Mouse (Mus musculus): ENCODE data around the gene Adat1.

Adat1 gene

DNA sequence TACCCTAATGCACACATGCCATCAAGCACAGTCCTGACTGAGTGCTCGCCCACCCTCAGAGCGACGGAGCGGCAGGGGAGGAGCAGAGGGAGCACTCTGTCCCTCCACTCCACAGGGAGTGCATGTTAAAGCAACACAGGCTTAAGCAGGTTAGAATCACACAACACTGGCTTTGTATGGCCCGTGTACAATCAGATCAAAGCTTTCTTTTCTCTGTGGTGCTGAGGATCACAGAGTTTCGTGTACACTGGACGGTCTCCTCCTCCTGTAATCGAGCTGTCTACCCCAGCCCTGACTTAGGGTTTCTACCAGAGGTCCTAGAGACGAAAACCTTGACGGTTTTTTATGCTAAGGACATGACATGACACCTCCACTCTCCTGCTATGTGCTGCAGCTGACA is 23.6 kb downstream of the Adat1 start:
- DNase-seq (ENCODE audit: low spot score): no peak

DNA sequence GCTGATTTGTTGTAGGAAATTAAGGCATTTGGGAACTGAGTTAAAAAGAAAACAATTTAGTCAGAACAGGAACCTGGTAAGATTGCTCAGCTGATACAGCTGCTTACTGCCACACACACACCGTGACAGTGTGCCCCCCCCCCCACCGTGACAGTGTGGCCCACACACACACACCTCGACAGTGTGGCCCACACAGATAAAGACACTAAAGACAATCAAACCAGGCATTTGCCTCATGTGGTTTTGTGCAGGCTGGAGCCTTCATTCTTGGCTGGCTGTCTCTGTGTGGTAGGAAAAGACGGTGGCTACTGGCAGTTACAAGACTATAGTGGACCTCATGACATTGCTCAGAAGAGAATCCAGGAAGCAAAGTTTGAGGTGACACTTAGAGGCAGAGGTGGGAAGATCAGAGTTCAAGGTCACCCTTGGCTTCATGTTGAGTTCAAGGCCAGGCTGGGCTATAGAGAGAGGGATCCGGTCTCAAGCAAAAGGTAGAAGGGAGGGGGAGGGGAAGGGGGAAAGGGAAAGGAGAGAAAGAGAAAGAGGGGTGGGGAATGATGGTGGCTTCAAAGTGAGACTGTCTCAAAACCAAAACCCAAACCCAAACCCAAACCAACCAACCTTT is 24.7 kb downstream of the Adat1 start:
- DNase-seq (ENCODE audit: low spot score): no peak

DNA sequence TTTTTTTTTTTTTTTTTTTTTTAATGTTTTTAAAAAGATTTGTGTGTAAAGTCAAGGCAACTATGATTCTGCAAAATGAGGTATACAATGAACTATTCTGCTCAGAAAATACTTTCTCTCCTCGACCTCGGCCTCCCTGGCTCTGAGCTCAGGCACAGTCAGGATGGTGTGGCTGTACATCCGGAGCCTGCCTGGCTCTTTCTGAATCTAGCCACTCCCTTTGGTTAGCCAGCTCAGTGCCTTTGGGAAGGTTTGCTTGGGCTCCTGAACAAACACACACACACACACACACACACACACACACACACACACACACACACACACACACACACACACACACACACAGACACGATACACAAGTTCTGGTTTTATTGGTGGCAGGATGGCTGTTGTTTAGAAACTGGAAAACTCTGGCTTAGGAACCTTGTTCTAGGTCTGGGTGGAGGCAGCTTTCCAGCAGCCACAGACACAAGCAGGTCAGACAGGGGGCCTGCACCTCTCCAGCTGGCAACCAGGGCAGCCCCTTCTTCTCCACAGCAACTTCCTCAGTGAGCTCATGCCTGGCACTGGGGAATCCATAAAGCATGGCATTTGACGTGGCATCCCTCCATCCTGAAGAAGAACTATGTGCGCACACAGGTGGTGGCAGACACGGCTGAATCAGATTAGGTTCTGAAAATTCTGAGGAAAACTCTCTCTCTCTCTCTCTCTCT is 27.1 kb downstream of the Adat1 start:
- no peak for DNase-seq (ENCODE audit: low spot score)

DNA sequence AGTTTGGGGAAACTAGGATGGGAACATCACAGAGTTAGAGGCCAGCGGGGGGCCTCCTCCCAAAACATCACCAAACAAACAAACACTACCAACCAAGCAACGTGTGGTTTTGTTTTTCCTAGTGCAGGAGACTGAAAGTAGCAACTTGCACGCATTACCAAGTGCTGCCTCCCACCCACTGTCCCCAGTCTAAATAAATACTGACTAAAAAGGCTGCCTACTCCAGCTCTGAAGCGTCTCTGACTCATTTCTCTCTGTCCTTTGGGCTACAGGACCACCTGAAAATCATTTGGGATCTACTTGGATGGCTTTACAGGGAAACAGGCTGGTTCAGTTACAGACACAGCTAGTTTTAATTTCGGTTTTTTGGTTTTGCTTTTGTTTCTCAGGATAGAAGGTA is 27.8 kb downstream of the Adat1 start:
- DNase-seq (ENCODE audit: low spot score): no peak

DNA sequence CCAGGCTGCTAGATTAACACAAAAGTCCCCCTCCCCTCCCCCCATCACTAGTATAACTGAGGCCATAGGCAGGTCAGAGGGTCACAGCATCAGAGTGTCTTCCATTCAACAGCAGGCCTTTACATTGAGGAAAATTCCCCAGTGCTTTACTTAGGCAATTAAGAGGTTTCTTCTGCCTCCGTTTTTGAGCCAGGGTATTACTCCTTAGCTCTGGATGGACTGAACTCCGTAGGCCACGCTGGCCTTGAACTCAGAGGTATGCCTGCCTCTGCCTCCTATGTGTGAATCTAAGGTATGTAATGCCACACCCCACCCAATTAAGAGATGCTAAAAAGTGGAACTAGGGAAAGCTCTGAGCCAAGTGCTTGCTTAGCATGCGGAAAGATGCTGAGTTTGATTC is 28.6 kb downstream of the Adat1 start:
- DNase-seq (ENCODE audit: low spot score): no peak

GRCm38 (mm10) chr8:111963091-111963490 is 29.0 kb downstream of the Adat1 start:
- no peak for DNase-seq (ENCODE audit: low spot score)

DNA sequence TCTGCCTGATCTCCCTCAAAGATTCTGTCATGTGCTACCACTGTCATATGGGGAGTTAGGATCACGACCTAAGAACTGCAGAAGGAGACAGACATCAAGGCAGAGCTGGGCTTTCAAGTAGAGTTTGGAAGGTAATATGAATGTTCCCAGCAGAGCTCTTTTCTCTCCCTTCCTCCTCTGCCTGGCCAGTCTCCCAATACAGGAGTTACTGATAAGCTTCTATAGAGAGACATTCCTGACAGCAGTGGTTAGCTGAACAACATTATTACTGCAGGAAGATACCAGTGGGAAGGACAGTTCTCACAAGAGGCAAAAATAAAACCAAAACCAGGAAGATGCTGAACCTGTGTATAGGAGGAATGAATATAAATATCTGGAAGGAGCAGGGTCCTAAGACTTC is 29.5 kb downstream of the Adat1 start:
- DNase-seq (ENCODE audit: low spot score): no peak

GRCm38 (mm10) chr8:111961330-111961729 is 30.8 kb downstream of the Adat1 start:
- DNase-seq (ENCODE audit: low spot score): no peak

DNA sequence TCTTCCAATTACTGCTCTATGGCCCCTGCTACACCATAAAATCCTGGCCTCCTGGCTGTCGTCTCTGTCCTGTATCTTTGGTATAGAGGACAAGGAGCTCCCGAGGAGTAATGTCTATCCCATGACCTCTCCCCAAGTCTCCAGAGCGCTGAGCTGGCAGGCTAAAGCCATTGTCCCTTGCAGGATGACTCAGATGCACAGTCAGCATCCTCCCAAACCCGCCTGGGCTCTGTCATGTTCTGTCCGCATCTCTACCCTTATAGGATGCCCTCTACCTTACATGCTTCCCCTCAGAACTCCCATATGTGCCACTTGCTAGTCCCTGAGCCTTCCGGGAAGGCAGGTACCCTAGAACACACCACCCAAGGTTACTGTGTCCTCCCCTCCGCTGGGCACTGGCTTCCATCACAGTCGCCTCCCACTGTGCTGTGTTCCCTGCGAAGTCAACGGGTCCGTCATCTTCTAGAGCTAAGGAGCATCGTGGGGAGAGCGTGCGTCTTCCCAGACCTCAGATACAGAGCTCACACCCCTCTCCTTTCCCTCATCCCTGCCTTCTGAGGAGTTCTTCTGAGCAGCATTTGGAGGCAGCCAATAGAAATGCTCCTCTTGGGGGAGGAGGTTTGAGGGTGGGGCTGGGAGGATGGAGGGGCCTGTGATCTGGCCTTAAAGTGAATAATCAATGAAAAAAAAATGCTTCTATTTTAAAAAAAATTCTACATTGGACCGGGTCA is 31.3 kb downstream of the Adat1 start:
- no peak for DNase-seq (ENCODE audit: low spot score)

DNA sequence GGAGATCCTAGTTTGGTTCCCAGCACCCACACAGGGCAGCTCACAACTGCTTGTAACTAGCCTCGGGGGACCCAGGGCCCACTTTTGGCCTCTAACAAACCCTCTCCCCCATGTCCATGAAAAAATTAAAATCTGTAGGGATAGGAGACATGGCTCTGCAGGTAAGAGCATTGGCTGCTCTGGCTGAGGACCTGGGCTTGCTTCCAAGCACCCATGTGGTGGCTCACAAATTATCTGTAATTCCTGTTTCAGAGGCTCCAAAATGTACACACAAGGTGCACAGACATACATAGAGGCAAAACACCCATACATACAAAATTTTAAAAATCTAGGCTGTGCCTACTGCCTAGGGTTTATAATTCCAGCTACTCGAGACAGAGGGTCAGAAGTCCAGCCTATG is 34.9 kb downstream of the Adat1 start:
- DNase-seq (ENCODE audit: low spot score): no peak

DNA sequence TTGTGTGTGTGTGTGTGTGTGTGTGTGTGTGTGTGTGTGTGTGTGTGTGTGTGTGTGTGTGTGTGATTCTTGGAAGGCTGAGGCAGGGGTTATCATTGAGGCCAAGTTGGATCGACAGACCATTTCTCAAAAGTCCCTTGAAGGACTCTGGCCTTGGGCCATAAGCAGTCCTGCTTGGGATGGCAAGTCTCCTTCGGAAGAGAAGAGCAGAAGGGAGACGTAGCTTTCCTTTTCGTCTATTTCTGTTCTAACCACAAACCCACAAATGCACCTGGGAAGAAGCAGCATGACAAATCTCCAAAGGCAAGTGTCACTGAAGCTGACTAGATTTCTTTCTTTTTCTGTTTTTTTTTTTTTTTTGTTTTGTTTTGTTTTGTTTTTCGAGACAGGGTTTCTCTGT is 36.2 kb downstream of the Adat1 start:
- DNase-seq (ENCODE audit: low spot score): no peak

DNA sequence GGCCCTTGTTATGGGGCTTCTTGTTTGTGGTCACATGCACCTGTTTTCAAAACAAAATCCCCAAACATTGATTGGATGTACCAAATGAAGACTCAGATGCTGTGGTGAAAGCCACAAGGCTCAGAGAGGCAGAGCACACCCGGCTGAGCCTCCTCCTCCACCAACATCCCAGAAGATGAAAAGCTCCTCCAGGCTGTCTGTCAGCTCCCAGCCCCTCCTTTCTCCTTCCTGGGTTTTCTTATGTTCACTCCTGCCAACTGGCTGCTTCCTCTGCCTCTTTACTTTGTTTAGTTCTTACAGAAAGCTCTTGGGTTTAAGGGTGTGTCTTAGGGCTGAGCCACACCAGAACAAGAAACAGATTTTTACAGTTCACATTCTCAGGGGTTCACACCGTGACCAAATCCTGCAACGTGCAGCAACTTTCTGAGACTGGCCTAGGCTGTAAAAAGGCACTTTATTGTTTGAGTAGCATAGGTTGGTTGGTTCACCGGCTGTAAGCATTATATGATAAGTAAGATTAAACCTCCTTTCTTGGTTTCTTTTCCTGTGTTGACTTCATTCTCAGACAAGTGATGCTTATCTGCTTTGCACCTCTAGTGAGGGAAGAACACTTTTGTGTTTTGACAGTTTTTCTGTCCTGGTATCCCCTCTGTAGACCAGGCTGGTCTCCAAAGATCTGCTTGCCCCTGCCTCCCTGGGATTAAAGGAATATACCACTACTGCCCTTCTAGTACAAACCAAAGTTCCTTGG is 37.1 kb downstream of the Adat1 start:
- no peak for DNase-seq (ENCODE audit: low spot score)

DNA sequence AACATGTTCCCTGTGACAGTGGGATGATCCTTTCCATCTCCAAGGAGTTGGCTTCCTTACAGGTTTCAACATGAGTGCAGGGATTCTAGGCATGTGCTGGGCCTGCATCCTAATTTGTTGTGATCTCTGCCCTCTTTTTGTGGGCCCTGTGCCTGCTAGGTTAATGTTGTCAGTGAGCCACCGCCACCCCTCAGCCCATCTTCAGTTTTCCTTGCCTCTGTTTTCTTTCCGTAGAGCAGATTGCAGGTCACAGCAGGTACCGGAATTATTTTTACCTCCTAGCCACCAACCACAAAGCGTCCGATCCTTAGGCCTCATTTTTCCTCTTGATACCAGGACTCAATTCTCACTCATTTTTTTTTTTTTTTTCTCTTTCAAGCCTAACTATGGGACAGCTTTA is 40.2 kb downstream of the Adat1 start:
- DNase-seq (ENCODE audit: low spot score): no peak

DNA sequence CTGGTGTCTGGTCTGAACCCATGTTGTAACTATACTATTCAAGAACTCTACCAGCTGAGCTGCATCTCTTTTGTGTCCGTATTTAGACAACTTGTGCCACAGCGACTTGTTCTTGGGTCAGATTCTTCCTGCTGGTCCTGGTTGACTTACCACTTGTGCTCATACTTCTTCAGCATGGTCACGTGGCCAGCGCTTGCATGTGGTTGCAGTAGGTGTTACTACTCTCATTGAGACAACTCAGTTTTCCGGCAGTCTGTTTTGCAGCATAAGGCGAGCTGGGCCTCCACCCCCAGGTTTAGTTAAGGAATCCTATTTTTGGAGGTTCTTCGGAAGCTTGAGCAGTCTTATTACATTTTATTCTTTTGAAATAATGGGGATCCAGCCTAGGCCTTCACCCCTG is 40.8 kb downstream of the Adat1 start:
- no peak for DNase-seq (ENCODE audit: low spot score)

DNA sequence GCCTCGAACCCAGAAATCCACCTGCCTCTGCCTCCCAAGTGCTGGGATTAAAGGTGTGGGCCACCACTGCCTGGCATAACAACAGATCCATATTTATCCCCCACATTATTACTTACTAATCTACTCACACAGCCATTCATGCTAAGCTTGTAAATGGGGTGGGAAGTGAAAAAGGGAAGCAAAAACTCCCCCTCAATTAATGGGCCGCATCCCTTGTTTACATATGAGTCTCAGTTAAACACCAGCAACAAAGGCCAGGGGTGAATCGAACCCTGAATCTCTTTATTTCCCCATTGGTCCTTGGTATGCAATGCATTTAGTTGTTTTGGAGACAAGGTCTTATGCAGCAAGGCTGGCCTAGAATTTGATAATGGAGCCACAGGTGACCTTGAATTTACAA is 41.3 kb downstream of the Adat1 start:
- DNase-seq (ENCODE audit: low spot score): no peak

DNA sequence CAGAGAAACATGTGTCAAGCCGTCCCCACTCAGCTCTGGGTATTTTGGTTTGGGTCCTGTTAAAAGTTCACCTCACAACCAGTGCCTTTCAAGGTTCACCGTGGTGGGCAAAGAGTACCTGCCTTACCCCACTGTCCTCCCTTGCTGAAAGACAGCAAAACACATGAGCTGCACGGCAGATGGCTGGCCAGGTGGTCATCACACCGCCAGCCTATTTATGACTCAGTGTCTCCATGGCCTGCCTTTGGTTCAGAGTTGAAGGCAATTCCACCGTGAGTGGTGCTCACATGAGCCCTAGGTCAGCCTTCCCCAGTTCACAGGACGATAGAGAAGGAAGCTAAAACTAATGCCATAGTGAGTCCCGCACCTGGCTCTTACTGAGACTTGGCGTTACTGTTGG is 44.1 kb downstream of the Adat1 start:
- no peak for DNase-seq (ENCODE audit: low spot score)

DNA sequence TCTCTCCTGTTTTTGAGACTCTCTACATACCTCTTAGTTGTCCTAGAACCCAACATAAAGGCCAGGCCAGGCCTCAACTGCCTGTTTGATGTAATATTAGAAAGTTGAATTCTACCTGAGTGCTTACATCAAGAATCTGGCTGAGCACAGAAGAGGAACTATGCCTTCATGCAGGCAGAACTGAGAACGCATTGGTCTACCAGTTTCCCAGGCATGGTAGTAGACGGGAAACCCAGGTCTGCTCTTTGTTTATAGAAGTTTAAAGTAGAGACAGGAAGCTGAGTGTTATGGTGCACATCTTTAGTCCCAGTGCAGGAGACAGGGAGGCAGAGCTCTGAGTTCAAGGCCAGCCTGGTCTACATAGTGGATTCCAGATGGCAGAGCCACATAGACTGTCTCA is 45.0 kb downstream of the Adat1 start:
- no peak for DNase-seq (ENCODE audit: low spot score)

- no peak for DNase-seq (ENCODE audit: low spot score)
Measured at GRCm38 (mm10) chr8:111943544-111943943, 48.6 kb downstream of the Adat1 start.

- DNase-seq (ENCODE audit: low spot score): peak; percentile 57
Measured at GRCm38 (mm10) chr8:111941101-111941454, 51.0 kb downstream of the Adat1 start.

- peak; percentile 96 for DNase-seq (ENCODE audit: low spot score)
Measured at GRCm38 (mm10) chr8:111940171-111941100, 51.7 kb downstream of the Adat1 start, which contains the start of gene Gabarapl2. Gene Gabarapl2, plus strand, starts transcription at chr8:111940703.

DNA sequence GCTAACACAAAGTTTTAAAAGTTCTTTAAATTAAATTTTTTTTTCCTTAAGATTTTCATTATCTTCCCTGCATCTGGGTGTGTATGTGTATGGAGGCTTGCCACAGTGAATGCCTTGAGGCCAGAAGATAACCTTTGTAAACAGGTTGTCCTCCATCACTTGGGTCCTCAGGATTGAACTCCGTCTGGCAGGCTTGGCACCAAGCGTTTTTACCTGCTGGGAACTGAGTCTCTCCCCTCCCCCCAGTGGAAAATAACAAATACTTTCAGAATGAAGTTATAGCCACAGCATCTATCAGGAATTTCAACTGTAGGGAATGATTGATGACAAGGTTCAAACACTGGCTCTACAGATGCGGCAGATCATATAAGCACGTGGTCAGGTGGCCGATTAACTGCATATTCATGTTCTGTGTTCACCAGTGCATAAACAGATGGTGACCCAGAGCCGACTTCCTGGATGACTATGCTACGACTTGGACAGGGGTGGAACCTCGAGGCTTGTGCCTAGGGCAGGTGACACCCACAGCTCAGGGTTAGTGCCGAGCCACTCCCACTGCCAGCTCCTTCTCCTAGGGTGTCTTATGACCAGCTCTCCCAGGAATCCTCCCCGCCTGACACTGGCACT is 52.5 kb downstream of the Adat1 start:
- DNase-seq (ENCODE audit: low spot score): peak; percentile 53
